Mouse (Mus musculus): Measurements from ENCODE around the gene Gm281.

DNA sequence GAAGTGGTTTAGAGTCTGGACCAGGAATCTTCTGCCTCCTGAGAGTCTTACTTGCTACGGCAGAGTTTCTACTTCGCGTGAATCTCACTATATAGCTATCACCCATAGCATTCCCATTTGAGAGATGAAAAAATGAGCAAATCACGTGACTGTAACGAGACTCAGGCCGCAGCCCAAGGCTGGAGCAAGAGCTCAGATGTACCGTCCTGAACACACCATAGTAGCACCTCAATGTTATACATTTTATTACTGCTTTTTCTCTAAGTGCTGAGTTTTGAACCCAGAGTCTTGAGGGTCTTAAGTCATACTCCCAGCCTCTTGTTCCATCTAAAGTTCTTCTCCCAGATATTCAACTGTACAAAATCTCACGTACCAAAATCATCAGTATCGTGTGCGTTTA is 2.9 kb upstream of the Gm281 start:
- TF ChIP-seq EP300 (IDR thresholded peaks at IDR 0.05) (no peak), CTCF (IDR thresholded peaks at IDR 0.05) (no peak)
